Mouse (Mus musculus) left cerebral cortex, adult 8-10 months (tissue): ENCODE measurements at regions not wholly inside any gene's neighbourhood (a gene's known extent, or its start where the extent isn't known, plus 50 kb on each side); places are given as distances from the start of the nearest gene placed in this dataset.
A peak's percentile ranks its signal among the peaks of the same experiment; 100 is the strongest.

Source experiments
- DNase-seq, 2 experiments: peaks; one replicate each; pipeline ENCODE4 v3.0.0; 2022; ENCODE audit warnings: low spot score in 2 of 2

DNA sequence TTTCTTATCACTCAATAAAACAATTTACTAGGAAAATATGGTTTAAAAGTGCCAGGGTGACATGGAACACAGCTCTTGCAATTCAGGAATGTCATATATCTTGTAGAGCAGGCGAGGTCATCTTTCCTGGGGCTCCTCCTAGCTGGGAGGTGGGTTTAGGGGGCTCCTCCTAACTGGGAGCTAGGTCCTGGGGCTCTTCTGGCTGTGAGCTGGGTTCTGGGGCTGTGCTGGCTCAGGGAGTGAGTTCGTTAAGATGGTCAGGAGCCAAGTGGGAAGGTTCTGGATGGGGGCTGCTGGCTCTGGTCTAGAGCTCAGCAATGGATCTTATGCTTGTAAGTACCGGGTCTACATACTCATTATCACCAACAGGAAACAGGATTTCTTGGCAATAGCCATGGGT, 306.8 kb upstream of the Rnaseh2b start:
- DNase-seq: no peak

- DNase-seq: no peak
Measured at GRCm38 (mm10) chr14:61986203-61986602, 306.2 kb upstream of the Rnaseh2b start.

DNA sequence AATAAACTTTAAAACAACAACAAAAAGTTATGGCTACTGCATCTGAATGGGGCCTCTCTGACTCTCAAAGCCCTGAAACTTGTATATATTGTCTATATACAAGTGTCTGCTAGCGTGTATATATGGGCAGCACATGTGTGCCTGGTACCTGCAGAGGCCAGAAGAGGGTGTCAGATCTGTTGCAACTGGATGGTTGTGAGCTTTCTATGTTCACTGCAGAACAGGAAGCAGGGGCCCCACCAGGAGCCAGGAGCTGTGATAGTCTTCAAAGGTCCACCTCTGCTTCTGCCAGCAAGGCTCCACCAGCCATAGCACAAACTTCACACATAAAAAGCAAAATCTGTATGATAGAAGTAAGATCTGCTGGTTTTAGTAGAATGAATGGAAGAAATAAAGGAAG, 297.1 kb upstream of the Rnaseh2b start:
- DNase-seq: no peak

- no peak for DNase-seq
Measured at GRCm38 (mm10) chr14:61997736-61998135, 294.7 kb upstream of the Rnaseh2b start.

DNA sequence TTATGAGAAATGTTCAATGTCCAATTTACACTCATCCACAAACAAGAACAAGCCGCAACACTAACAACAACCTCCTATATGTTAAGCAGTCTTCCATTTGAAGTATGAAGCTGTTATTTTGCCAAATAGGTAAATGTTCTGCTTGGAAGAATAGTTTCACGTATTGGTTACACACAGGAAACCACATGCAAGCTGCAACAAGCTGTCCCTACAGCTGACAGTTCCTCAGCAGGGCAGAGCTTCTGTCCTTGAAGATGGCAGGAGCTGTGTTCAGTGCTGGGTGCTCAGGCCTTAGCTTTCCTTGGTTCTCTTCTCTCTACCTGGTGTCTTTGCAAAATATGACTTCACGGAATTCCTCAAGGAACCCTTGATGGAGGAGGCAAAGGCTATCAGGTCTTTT, 294.1 kb upstream of the Rnaseh2b start:
- no peak for DNase-seq

GRCm38 (mm10) chr14:62001481-62001949, 290.9 kb upstream of the Rnaseh2b start:
- no peak for DNase-seq

- no peak for DNase-seq
Measured at GRCm38 (mm10) chr14:62002131-62002530, 290.3 kb upstream of the Rnaseh2b start.

- DNase-seq: peak; percentile 22 to 64
Measured at GRCm38 (mm10) chr14:62003013-62003781, 289.2 kb upstream of the Rnaseh2b start.

DNA sequence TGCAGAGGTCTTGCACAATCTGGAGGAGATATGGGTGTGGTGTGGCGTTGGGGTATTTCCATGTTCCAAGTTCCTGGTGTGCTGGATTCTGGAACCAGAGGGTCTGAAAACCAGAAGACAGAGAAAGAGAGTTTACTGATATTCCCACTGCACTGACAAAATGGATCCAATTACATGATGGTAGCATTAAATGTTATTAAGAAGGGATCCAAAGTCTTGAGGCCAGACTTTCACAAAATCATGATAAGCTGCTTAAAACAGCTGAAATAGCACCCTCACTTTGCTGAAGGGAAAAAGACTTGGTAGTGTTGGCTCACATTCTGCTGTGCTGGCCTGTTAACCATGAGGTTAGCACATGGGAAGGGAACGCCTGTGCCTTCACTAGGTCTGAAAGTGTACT, 288.6 kb upstream of the Rnaseh2b start:
- DNase-seq: no peak

- no peak for DNase-seq
Measured at GRCm38 (mm10) chr14:62008707-62009106, 283.7 kb upstream of the Rnaseh2b start.

GRCm38 (mm10) chr14:62018804-62019203, 273.6 kb upstream of the Rnaseh2b start:
- DNase-seq: no peak

DNA sequence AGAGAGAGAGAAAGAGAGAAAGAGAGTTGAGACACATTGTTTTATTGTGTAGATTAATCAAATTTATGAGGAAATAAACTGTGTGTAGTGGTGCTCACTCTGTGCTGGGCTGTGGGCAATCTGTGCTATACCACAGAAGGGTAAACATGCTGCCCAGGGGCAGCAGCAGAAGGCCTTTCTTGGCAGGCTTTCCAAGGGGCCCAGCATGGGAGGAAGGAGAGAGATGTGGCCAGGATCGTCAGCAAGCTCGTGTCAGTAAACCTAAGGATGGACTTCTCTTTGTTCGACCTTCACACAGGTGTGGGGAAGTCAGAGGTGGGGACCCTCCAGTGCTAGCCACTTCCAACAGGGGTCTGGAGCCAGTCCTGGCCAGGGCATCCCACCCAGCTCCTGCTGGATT, 271.4 kb upstream of the Rnaseh2b start:
- DNase-seq: no peak

GRCm38 (mm10) chr14:62022193-62022592, 270.2 kb upstream of the Rnaseh2b start:
- DNase-seq: no peak

GRCm38 (mm10) chr14:62023022-62023421, 269.4 kb upstream of the Rnaseh2b start:
- DNase-seq: no peak

- DNase-seq: no peak
Measured at GRCm38 (mm10) chr14:62027751-62028279, 264.6 kb upstream of the Rnaseh2b start.

- DNase-seq: no peak
Measured at GRCm38 (mm10) chr14:62030059-62030458, 262.3 kb upstream of the Rnaseh2b start.

DNA sequence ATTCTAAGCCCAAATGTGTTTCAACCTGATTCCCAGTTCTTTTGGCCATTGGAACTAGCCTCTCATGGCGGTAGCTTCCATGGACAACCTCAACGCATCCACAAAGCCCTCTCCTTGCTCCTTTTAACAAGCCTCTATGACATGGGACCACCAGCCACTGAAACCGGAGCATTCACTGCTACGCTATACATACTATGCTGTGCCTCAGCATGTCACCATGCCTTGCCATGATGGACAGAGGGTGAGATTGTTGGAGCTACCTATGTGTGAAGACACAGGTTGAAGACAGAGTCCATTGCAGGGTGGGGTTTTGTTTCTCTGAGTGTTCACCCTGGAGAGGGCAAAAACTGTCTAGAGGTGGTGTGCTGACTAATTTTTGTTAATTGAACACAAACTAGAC, 258.7 kb upstream of the Rnaseh2b start:
- DNase-seq: no peak

DNA sequence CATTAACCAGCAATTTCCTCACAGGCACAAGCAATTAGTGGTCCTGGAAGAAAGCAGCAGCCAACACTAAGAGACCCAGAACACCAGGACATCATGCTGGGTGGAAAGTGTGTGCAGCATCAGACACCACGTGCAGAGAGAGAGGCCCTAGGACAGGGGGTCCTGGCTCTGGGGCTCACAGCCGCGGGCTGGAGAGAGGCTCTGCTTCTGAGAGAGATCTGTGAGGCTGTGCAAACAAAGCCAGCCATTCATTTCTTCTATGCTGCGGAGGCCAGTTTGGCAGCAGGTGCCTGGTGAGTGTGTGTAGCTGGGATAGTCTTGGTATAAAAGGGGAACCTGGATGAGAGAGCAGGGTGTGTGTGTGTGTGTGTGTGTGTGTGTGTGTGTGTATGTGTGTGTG, 257.7 kb upstream of the Rnaseh2b start:
- DNase-seq: no peak

DNA sequence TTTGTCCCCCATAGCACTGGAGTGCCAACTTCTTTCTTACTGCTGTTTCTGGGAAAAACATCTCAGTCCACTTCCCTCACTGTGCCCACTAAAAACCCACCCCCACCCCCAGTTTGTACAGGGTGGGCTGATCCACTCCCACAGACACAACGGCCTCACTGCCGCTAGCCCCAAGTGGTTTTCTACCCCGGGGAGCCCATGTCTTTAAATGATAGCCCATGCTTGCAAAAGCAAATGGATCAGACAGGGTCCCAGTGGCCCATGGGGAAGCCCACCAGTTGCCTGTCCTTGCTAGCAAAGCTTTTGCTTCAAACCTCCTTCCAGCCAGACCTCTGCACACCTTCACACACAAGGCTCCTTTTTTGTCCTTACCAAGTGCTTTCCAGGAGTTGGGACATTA, 257.0 kb upstream of the Rnaseh2b start:
- no peak for DNase-seq

GRCm38 (mm10) chr14:62037514-62037913, 254.9 kb upstream of the Rnaseh2b start:
- DNase-seq: no peak

DNA sequence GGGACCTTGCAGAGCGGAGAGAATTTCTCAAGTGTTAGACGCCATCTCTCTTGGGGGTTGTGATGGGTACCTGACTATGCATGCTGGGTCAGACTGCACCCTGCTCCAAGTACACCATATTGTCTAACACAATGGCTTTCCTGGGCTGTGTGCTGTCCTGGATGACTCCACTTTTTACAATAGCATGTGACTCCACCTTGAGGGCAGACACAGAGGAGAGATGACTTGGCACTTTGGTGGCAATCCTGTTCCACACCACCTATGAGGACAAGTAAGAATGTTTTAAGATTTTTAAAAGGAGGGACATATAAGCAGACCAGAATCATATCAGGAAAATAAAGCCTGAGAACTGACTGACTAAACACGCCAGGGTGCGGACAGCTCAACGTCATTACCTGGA, 254.5 kb upstream of the Rnaseh2b start:
- DNase-seq: no peak

DNA sequence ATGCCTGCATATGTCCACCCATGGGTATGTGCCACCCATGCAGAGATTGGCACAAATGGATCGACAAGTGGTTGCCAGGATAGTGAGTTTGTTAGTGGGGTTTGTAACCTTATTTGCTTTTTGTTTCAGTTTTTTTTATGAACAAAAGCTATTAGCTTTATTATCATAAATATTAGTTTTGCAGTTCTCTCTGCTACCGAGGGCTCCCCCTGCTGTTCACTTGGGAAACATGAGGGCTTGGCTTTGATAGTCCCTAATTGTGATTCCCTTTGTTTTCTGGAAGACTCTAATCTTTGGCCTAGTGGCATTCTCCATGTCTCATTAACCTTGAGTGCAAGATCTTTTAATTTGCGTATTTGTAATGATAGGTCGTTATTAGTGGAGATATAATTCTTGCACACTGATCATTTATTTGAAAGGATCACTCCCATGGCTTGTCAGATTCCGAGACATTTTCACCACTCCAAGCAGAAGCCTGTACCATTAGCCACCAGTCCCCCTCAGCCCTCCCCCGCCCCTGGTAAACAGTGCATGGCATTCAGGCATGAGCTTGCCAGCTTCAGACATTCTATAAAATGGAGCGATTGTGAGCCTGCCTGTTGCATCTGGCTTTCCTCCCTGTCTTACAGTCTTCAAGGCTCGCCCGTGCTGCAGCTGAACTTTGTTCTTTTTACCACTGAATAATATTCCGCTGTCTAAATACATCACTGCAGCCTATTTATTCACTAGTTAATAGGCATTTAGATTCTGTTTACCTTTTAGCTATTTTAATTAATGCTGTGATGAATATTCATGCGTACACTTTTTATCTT, 249.9 kb upstream of the Rnaseh2b start:
- peak; percentile 30 to 57 for DNase-seq

DNA sequence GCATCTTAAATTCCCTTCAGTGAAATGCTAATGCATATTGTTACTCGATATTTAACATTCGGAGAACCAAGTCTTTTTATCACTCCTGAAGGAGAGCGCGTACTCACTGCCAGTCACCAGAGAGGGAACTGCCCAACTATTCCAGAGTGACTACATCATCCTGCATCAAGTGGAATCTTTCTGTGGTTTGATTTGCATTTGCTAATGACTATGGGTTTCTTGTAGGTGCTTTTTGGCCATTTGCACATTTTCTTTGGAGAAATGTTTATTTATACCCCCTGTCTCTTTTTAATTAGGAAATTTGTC, 249.3 kb upstream of the Rnaseh2b start:
- DNase-seq: no peak
